Mouse (Mus musculus): ENCODE measurements around the gene Vstm5.

GRCm38 (mm10) chr9:15289251-15289650 is 50.4 kb downstream of the Vstm5 start:
- TF ChIP-seq CTCF (IDR thresholded peaks at IDR 0.05) (no peak), EP300 (IDR thresholded peaks at IDR 0.05) (no peak)
